Mouse (Mus musculus) ES-Bruce4 (cell line): ENCODE results near the gene Usp42. TPM values are rescaled to one million over a fixed set of nuclear protein-coding genes. Genes with fewer than 3 reads are reported as not detected.
A peak's percentile ranks its signal among the peaks of the same experiment; 100 is the strongest.

Experiments used
- H3K27ac ChIP-seq: 2 replicates; pipeline ENCODE4 v1.5.1; 2012; ENCODE audit warnings: low read length, inconsistent platforms; ENCODE audit not compliant: insufficient read depth
- H3K27me3 ChIP-seq: 2 replicates; pipeline ENCODE4 v1.6.1; 2012; ENCODE audit warnings: mild to moderate bottlenecking, low read length, inconsistent platforms; ENCODE audit not compliant: control insufficient read depth, poor library complexity, insufficient read depth, severe bottlenecking
- H3K36me3 ChIP-seq: 2 replicates; pipeline ENCODE4 v1.6.1; 2012; ENCODE audit warnings: inconsistent platforms, mild to moderate bottlenecking, low read length, moderate library complexity; ENCODE audit not compliant: control insufficient read depth, poor library complexity, insufficient read depth, severe bottlenecking
- H3K4me1 ChIP-seq: one replicate; pipeline ENCODE4 v1.8.1; 2011; ENCODE audit warnings: low read length; ENCODE audit not compliant: control insufficient read depth, insufficient read depth
- H3K4me3 ChIP-seq: 2 replicates; pipeline ENCODE4 v1.5.1; 2011; ENCODE audit warnings: low read depth, mild to moderate bottlenecking, low read length
- H3K9ac ChIP-seq: 2 replicates; pipeline ENCODE4 v1.6.1; 2012; ENCODE audit warnings: low read depth, mild to moderate bottlenecking, inconsistent platforms; ENCODE audit not compliant: poor library complexity, severe bottlenecking
- H3K9me3 ChIP-seq: replicated peaks from 2 replicates; pipeline ENCODE4 v1.6.1; 2012; ENCODE audit warnings: mild to moderate bottlenecking, low read length, inconsistent platforms; ENCODE audit not compliant: control insufficient read depth, poor library complexity, insufficient read depth, severe bottlenecking
- CTCF ChIP-seq: IDR thresholded peaks from one replicate; pipeline ENCODE4 v1.8.1; 2011; ENCODE audit warnings: low read depth, low read length
- EP300 ChIP-seq: IDR thresholded peaks from 2 replicates; pipeline ENCODE4 v1.6.1; 2011; ENCODE audit warnings: low read depth, low read length; ENCODE audit not compliant: insufficient read depth
- POLR2A ChIP-seq: IDR thresholded peaks from one replicate; pipeline ENCODE4 v1.8.1; 2011; ENCODE audit warnings: low read length; ENCODE audit not compliant: insufficient read depth
- polyA plus RNA-seq: library from polyadenylated mRNA; stranded (reverse); fragments of >200 nt; gene quantifications from 2 replicates; pipeline ENCODE4 v1.2.4, GENCODE M21; 2011; ENCODE audit warnings: low read depth; ENCODE audit not compliant: missing spikeins, insufficient read depth, insufficient read length

The Usp42 gene
- polyA plus RNA-seq, 1 experiment, result 20.6 TPM

DNA sequence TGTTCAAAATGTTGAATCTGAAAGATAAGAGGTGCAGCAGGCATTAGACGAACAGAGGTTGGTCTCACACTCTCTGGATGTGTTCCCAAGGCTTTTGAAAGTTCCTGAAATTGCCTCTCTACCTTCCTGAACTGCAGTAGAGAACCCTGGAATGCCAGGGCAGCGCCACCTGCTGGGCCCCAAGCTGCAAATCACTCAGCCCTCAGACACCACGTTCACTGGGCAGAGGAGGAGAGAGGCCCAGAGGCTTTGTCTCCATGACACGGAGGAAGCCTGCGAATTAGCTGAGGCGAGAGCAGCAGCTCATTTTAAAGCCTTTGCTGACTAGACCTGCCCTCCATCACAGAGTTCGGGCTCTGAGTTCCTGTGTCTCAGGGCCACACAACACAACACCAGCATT lies 20.8 kb downstream of the Usp42 start:
- H3K27me3 ChIP-seq, result no peaks in the 10 kb centered on the region
- no peak overlapping the region for H3K4me3 ChIP-seq
- no peak overlapping the region for H3K9ac ChIP-seq
- H3K36me3 ChIP-seq, result peaks cover 27% of the 10 kb centered on the region
- no peaks in the 10 kb centered on the region for H3K9me3 ChIP-seq
- TF ChIP-seq EP300 (no peak), CTCF (peak; percentile 88)
- H3K27ac ChIP-seq, result no peak overlapping the region
- no peaks in the 10 kb centered on the region for H3K4me1 ChIP-seq

- Histone ChIP-seq H3K27ac (no peak overlapping the region), H3K36me3 (peaks cover 3% of the 10 kb centered on the region; the same call in 1 of the 2 replicates)
These were observed 25.3 kb downstream of the Usp42 start for GRCm38 (mm10) chr5:143706822-143707200.

GRCm38 (mm10) chr5:143706030-143706821 lies 25.9 kb downstream of the Usp42 start:
- Histone ChIP-seq H3K36me3 (peaks cover 3% of the 10 kb centered on the region; the same call in 1 of the 2 replicates), H3K9me3 (no peaks in the 10 kb centered on the region), H3K9ac (no peak overlapping the region), H3K27me3 (no peaks in the 10 kb centered on the region), H3K27ac (no peak overlapping the region), H3K4me1 (no peaks in the 10 kb centered on the region), H3K4me3 (no peak overlapping the region)
- TF ChIP-seq CTCF, result no peak
- no peak for TF ChIP-seq EP300
- TF ChIP-seq POLR2A, result no peak

More at GRCm38 (mm10) chr5:143706822-143707200, 25.3 kb downstream of the Usp42 start:
- H3K4me1 ChIP-seq, result no peaks in the 10 kb centered on the region
- H3K9me3 ChIP-seq, result no peaks in the 10 kb centered on the region
- no peak overlapping the region for H3K9ac ChIP-seq
- no peak for TF ChIP-seq CTCF
- no peak for TF ChIP-seq EP300
- no peak for TF ChIP-seq POLR2A
- no peaks in the 10 kb centered on the region for H3K27me3 ChIP-seq
- H3K4me3 ChIP-seq, result no peak overlapping the region

- no peaks in the 10 kb centered on the region for H3K4me1 ChIP-seq
- H3K4me3 ChIP-seq, result no peak overlapping the region
- H3K27ac ChIP-seq, result no peak overlapping the region
- no peaks in the 10 kb centered on the region for H3K9me3 ChIP-seq
- TF ChIP-seq EP300, result no peak
- TF ChIP-seq CTCF, result no peak
- TF ChIP-seq POLR2A, result no peak
- H3K36me3 ChIP-seq, result no peaks in the 10 kb centered on the region; the same call in 1 of the 2 replicates
- no peak overlapping the region for H3K9ac ChIP-seq
- H3K27me3 ChIP-seq, result no peaks in the 10 kb centered on the region
These were observed 26.5 kb downstream of the Usp42 start for GRCm38 (mm10) chr5:143705659-143705982.

DNA sequence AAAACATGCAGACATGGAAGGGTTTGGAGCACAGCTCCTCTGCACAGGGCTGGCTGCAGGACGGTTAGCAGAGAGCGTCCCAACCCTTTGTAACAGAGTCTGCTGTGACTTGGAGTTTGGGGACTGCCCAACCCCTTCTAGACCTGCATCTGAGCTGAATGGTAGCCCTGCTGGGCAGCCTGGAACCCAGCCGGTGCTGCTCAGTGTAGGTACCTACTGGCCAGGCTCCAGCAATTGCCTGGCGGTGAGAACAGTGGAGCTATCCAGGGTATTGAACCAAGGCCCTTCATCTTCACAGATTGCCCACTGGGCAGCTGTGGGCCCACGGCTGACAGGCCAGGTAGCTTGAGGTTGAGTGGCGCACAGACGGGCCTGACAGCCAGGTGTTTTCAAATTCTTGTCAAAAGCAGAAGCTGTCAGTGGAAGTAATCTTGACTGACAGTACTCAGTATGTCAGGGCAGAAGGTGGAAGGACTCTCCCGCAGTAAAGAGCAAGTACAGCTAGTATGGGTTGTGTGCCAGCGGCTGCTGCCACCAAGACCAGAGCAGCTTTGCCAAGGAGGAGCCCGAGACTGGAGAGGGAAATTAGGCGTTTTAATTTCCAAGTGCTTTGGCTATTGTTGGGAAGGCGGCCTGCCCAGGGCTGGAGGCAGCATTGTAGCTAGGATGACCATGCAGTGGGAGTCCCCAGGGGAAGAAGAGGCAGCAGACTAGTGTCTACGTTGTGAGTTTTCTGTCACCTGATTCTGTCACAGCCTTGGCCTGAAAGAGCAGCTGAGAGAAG lies 27.0 kb downstream of the Usp42 start:
- no peak overlapping the region for H3K27ac ChIP-seq
- H3K4me3 ChIP-seq, result no peak overlapping the region
- H3K27me3 ChIP-seq, result no peaks in the 10 kb centered on the region
- TF ChIP-seq CTCF (no peak), EP300 (no peak), POLR2A (no peak)
- no peaks in the 10 kb centered on the region; the same call in 1 of the 2 replicates for H3K36me3 ChIP-seq
- H3K9ac ChIP-seq, result no peak overlapping the region
- no peaks in the 10 kb centered on the region for H3K9me3 ChIP-seq
- H3K4me1 ChIP-seq, result no peaks in the 10 kb centered on the region

DNA sequence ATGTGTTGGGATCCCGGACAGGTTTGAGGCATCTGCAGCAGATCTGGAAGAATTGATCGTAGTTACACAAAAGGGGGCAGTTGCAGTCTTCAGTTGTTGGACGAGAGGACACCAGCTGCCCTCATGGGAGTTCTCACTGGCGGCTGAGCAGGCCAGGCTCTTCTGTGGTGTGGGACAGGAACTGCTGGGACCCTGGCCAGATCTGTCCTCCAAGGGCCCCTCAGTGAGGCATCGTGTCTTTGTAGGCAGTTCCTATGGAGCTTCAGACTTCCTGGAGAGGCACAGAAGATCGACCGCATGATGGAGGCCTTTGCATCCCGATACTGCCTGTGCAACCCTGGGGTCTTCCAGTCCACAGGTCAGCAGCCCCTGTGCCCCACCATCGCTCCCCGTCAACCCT lies 31.0 kb downstream of the Usp42 start:
- TF ChIP-seq POLR2A (no peak), CTCF (no peak), EP300 (no peak)
- H3K9ac ChIP-seq, result no peak overlapping the region
- H3K4me1 ChIP-seq, result no peaks in the 10 kb centered on the region
- no peak overlapping the region for H3K4me3 ChIP-seq
- H3K9me3 ChIP-seq, result no peaks in the 10 kb centered on the region
- H3K27me3 ChIP-seq, result no peaks in the 10 kb centered on the region
- H3K27ac ChIP-seq, result no peak overlapping the region
- no peaks in the 10 kb centered on the region for H3K36me3 ChIP-seq
